Mouse (Mus musculus) intestine, postnatal 0 days (tissue): ENCODE measurements at regions not wholly inside any gene's neighbourhood (a gene's known extent, or its start where the extent isn't known, plus 50 kb on each side); places are given as distances from the start of the nearest gene placed in this dataset.

Source experiments
- ATAC-seq: fragments of 200-750 bp; cut with Nextera tagmentation; 2 replicates; pipeline ENCODE4 v1.8.0; 2017; ENCODE audit warnings: mild to moderate bottlenecking, moderate TSS enrichment, moderate library complexity
- H3K27ac ChIP-seq: fragments of 300-500 bp; sonication (generic); 2 replicates; pipeline ENCODE4 v1.5.1; 2014; ENCODE audit warnings: mild to moderate bottlenecking, low read depth, low read length, moderate library complexity
- H3K27me3 ChIP-seq: fragments of 300-500 bp; sonication (generic); replicated peaks from 2 replicates; pipeline ENCODE4 v1.6.1; 2014; ENCODE audit warnings: low read length, mixed read lengths; ENCODE audit not compliant: control insufficient read depth, insufficient read depth
- H3K36me3 ChIP-seq: fragments of 300-500 bp; sonication (generic); 2 replicates; pipeline ENCODE4 v1.6.1; 2014; ENCODE audit warnings: mild to moderate bottlenecking, moderate library complexity; ENCODE audit not compliant: control insufficient read depth, insufficient read depth
- H3K4me1 ChIP-seq: fragments of 300-500 bp; sonication (generic); replicated peaks from 2 replicates; pipeline ENCODE4 v1.6.1; 2014; ENCODE audit warnings: antibody characterized with exemption, low read length, mixed read lengths; ENCODE audit not compliant: control insufficient read depth, insufficient read depth
- H3K4me2 ChIP-seq: fragments of 300-500 bp; sonication (generic); replicated peaks from 2 replicates; pipeline ENCODE4 v1.6.1; 2014; ENCODE audit warnings: low read depth, mild to moderate bottlenecking, moderate library complexity
- H3K4me3 ChIP-seq: fragments of 300-500 bp; sonication (generic); 2 replicates; pipeline ENCODE4 v1.5.1; 2014; ENCODE audit warnings: low read depth, low read length
- H3K9ac ChIP-seq: fragments of 300-500 bp; sonication (generic); 2 replicates; pipeline ENCODE4 v1.6.1; 2014; ENCODE audit warnings: mild to moderate bottlenecking, low read depth, low read length
- H3K9me3 ChIP-seq: fragments of 300-500 bp; sonication (generic); 2 replicates; pipeline ENCODE4 v1.6.1; 2016; ENCODE audit warnings: mixed run types; ENCODE audit not compliant: control insufficient read depth
- CTCF ChIP-seq: sonication (generic); IDR thresholded peaks from 2 replicates; pipeline ENCODE4 v1.5.1; 2016; ENCODE audit warnings: low read depth, mild to moderate bottlenecking, control low read depth, antibody characterized with exemption, moderate library complexity
- WGBS: fragments of 180-500 bp; shearing (Covaris S2); extraction: QIAGEN DNeasy Blood & Tissue Kit; methylation state at CpG from one replicate; pipeline ENCODE4 v1.1.7; 2014; 5-methylcytosine and 5-hydroxymethylcytosine counted together

GRCm38 (mm10) chr16:71923111-71923510 lies 385.0 kb upstream of the Robo1 start:
- H3K27me3 ChIP-seq, result no peaks in the 10 kb centered on the region
- no peak overlapping the region for H3K4me2 ChIP-seq
- no peak for ATAC-seq
- H3K4me3 ChIP-seq, result no peak overlapping the region
- TF ChIP-seq CTCF, result no peak
- H3K9ac ChIP-seq, result no peak overlapping the region
- H3K36me3 ChIP-seq, result no peaks in the 10 kb centered on the region
- H3K27ac ChIP-seq, result no peak overlapping the region
- no peaks in the 10 kb centered on the region for H3K9me3 ChIP-seq
- H3K4me1 ChIP-seq, result no peaks in the 10 kb centered on the region
- 87% methylated on average over 13 of the region's 13 CpGs for WGBS

GRCm38 (mm10) chr16:71944165-71944564 lies 363.9 kb upstream of the Robo1 start:
- Histone ChIP-seq H3K36me3 (no peaks in the 10 kb centered on the region), H3K27ac (no peak overlapping the region), H3K4me3 (no peak overlapping the region), H3K27me3 (no peaks in the 10 kb centered on the region), H3K4me2 (no peak overlapping the region), H3K4me1 (no peaks in the 10 kb centered on the region), H3K9me3 (no peaks in the 10 kb centered on the region), H3K9ac (no peak overlapping the region)
- no peak for TF ChIP-seq CTCF
- ATAC-seq, result no peak
- 65% methylated on average over 2 of the region's 2 CpGs for WGBS

GRCm38 (mm10) chr16:71944846-71945245 lies 363.3 kb upstream of the Robo1 start:
- H3K27ac ChIP-seq, result no peak overlapping the region
- no peaks in the 10 kb centered on the region for H3K4me1 ChIP-seq
- 89% methylated on average over 2 of the region's 2 CpGs for WGBS

GRCm38 (mm10) chr16:71952879-71953406 lies 355.2 kb upstream of the Robo1 start:
- H3K36me3 ChIP-seq, result no peaks in the 10 kb centered on the region
- H3K27ac ChIP-seq, result no peak overlapping the region
- H3K4me3 ChIP-seq, result no peak overlapping the region
- H3K4me1 ChIP-seq, result no peaks in the 10 kb centered on the region
- TF ChIP-seq CTCF, result no peak
- H3K9ac ChIP-seq, result no peak overlapping the region
- WGBS, result 65% methylated on average over 2 of the region's 2 CpGs
- no peak overlapping the region for H3K4me2 ChIP-seq
- H3K9me3 ChIP-seq, result no peaks in the 10 kb centered on the region
- no peaks in the 10 kb centered on the region for H3K27me3 ChIP-seq
- ATAC-seq, result no peak

More at GRCm38 (mm10) chr16:71944846-71945245, 363.3 kb upstream of the Robo1 start:
- no peaks in the 10 kb centered on the region for H3K36me3 ChIP-seq
- H3K9me3 ChIP-seq, result no peaks in the 10 kb centered on the region
- no peak overlapping the region for H3K9ac ChIP-seq
- no peak overlapping the region for H3K4me3 ChIP-seq
- no peak for ATAC-seq
- no peaks in the 10 kb centered on the region for H3K27me3 ChIP-seq
- no peak overlapping the region for H3K4me2 ChIP-seq
- TF ChIP-seq CTCF, result no peak

GRCm38 (mm10) chr16:71963579-71963978 lies 344.5 kb upstream of the Robo1 start:
- no peak overlapping the region for H3K27ac ChIP-seq
- H3K4me3 ChIP-seq, result no peak overlapping the region
- H3K27me3 ChIP-seq, result no peaks in the 10 kb centered on the region
- H3K9me3 ChIP-seq, result no peaks in the 10 kb centered on the region
- TF ChIP-seq CTCF, result no peak
- no peak overlapping the region for H3K4me2 ChIP-seq
- H3K9ac ChIP-seq, result no peak overlapping the region
- H3K36me3 ChIP-seq, result no peaks in the 10 kb centered on the region
- no peak for ATAC-seq
- no peaks in the 10 kb centered on the region for H3K4me1 ChIP-seq

GRCm38 (mm10) chr16:71973811-71974210 lies 334.3 kb upstream of the Robo1 start:
- H3K27me3 ChIP-seq, result no peaks in the 10 kb centered on the region
- no peak for TF ChIP-seq CTCF
- H3K36me3 ChIP-seq, result no peaks in the 10 kb centered on the region
- 84% methylated on average over 2 of the region's 2 CpGs for WGBS
- ATAC-seq, result no peak
- no peaks in the 10 kb centered on the region for H3K9me3 ChIP-seq
- H3K4me2 ChIP-seq, result no peak overlapping the region
- no peaks in the 10 kb centered on the region for H3K4me1 ChIP-seq
- no peak overlapping the region for H3K4me3 ChIP-seq
- no peak overlapping the region for H3K27ac ChIP-seq
- H3K9ac ChIP-seq, result no peak overlapping the region
